Mouse (Mus musculus): Measurements from ENCODE around the gene Gm43951.

The Gm43951 gene

DNA sequence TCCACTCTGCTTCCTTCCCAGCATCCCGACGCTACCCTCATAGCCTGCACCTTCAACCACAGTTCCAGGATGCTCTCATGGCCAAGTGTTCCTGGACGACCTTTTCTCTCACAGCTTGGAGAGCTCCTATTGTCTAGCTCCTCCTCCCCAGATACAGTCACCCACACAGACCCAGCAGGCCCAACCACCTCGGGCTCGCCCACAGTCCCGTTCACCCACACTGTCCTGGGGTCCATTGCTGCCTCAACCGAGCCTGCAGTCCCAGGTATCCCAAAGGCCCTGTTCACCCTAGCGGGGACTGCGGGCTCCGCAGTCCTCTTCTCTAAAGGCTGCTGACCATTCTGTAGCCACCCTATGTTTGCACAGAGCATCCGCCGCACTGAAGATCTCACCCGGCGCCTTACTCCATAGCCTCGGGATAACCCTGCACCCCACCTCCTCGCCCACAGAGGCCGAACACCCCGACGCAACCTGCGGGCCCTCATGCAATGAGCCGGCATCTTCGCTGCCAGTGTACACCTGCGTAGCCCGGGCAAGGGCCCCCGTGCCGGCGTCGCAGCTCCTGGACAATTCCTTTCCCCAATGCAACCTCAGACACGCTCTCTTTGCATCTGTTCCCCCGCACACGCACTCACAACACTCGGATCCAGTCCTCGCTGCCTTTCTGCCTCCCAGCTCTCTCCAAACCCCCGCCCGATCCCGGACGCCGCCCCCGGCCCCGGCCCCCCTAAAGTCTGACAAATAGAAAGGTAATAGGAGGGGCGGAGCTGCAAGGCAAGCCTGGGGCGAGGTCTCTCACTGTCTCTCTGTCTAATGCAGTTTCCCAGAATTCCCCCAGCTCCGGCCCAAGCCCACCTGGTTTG lies at the start of gene Gm43951:
Gene Gm43951, minus strand, starts transcription at position 500 of the 863 bp plus-strand sequence.
- DNase-seq, result peak; percentile 43 to 68

DNA sequence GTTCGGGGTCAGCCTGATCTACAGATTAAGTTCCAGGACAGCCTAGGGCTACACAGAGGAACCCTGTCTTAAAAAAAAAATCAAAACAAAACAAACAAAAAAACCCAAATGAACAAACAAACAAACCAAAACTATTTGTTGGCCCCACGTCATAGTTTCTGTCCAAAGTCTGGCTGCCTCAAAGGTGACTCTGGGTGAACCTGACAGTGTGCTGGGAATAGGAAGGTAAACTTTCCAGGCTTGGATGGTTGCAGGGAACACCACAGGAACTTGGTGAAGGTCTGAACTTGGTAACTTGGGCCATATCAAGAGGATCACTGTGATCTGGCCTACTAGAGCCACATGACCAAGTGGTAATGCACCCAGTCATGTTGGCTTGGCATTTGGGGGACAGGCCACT lies 49.8 kb upstream of the Gm43951 start:
- no peak for DNase-seq

DNA sequence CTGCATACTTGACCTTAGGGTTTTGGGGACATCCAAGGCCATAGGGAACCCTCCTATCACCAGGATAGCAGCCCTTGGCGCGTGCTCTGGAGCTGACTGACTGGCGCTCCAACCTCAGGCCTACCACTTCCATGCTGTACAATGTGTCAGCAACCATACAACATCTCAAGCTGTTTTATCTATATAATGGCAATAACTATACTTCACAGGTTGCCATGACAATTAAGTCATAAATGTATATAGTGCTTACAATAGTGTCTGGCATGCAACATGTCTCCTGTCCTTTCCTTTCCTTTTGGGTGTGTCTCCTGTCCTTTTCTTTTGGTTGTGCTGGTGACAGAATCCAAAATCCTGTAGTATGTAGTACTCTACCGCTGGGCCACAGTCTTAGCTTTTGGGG lies 49.0 kb upstream of the Gm43951 start:
- DNase-seq, result no peak

DNA sequence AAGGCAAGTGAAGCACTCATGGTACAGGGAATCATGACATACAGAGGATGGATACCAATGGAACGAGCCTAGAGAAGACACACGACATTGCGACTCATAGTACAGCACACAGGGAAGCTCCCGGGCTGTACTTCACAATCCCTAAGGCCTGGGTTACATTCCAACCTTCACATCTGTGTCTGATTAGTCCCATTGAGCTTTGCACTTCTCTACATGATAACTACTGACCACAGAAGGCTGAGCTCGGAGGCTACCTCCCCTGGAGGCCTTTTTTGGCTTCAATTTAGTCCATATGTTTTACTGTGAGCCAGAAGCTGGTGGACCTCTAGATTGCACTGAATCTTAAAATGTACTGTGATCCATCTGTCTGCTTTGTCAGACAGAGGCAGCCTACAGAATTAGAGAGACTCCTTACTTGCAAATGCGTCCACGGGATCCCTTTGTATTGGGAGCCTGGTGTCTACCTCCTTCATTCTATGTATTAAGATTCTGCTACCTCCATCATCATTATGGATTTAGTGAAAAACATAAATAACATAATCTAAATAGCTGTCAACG lies 38.6 kb upstream of the Gm43951 start:
- DNase-seq, result no peak

DNA sequence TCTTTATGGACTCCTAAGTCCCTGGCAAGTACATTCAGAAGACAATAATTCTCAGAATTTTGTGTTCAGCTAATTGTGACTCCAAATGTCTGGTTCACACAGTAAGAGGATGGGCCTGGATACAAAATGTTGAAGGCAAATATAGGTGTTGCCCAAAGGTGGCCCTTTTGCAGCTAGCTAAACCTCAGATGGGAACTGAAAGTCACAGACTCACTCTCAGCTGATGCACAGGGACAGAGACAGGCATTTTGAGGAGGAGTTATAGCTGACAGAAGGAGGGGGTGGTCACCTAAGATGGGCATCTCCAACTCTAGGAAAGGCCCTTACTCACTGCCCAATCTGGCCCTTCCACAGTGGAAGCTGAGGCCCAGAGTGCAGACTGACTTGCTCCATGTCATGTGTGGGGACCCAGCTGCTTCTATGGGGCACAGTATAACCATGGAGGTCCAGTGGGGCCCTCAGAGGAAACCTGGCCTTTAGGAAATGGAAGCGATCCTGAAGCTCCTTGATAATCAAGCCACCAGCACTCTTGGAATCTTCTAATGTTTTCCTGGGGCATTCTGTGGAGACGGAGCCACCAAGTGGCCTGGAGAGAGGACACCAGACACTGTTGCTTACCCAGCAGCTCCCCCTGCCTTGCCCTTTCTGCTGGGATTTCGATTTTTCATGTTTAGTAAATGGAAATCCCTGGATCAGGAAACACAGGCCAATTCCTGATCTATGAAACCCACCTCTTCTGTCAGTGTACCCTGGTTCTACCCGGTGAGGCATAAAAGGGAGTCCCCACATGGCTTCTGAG lies 33.6 kb upstream of the Gm43951 start:
- no peak for DNase-seq

DNA sequence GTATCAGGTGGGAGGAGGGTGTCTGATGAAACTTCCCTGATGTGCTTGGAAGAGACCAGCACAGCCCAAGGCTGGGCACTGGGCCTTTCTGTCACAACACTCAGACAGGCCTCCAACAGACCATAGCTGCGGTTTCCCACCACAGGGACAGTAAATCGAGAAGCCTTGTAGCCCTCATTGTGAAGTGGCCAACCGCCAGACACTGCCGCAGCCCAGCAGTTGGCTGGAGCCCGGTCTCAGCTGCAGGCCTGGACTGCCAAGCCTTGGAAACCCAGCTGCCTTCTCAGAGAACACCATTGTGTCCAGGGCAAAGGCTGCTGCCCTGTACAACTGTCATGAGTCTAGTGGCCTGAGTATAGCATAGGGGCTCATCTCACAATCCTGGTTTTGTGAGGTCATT lies 27.4 kb upstream of the Gm43951 start:
- DNase-seq, result no peak

DNA sequence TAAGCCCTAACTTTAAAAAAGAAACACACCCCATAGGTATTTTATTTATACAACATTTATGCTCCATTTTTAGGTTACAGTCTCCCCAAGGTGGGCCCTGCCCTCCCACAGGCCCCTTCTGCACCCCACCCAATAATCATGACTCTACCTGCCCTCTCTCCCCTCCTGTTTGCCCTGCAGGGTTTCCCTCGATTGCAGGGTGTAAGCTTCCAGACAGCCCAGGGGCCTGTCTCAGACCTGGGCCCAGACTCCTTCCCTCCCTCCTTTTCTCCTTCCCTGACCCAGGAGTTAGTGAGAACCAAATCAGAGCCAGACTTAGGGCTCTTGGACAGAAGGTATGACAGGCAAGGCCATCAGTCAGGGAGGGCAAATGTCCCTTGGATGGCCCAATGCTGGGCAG lies 26.4 kb upstream of the Gm43951 start:
- DNase-seq, result no peak

DNA sequence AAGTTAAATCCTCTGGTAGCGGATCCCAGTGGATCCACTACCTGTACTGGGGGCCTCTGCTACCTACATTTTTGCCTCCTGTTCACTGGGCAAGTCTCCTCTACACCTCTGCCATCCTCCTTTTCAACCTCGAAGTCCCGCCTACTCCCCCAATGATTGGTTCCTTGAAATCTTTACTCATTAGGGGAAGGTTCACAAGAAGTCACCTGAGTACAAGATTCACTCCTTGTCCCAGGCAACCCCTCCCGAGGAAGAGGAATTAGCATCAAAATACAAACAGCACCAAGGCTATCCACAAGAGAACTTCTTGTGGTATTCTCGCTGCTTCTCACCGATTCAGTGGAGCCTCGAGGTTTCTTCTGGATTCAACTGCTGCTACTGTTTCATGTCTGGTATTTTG lies 25.4 kb upstream of the Gm43951 start:
- no peak for DNase-seq

DNA sequence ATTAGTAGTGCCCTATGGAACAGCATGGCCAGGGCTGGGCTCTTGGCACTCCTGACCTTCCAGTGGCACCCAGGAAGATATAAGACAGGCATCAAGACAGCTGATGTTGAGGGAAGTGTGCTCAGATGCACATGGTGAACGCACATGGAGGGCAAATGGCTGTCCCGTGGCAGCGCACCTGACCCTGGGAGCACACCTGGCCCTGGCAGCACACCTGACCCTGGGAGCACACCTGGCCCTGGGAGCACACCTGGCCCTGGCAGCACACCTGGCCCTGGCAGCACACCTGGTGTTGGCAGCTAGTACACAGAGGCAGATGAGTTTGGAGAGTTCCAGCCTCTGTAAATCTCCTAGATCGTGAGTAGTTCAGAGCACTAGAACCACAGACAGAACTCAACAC lies 21.9 kb upstream of the Gm43951 start:
- DNase-seq, result no peak

DNA sequence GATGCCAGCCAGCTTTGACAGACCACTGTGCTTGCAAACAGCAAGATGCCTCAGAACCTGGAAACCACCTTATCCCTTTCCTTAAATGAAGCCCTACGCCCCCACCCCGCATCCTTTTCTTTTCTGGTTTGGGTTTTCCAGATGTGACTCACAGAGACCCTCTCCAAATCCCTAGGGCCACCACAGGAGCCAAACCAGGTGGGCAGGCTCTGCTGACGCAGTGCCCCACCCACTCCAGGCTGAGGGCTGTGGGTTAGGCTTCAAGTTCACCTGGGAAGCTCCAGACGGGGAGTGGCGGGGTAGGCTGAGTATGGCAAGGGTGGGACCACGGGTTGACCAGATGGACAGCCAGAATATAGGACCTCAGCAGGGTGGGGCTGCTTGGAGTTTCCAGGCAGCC lies 20.3 kb upstream of the Gm43951 start:
- DNase-seq, result no peak

DNA sequence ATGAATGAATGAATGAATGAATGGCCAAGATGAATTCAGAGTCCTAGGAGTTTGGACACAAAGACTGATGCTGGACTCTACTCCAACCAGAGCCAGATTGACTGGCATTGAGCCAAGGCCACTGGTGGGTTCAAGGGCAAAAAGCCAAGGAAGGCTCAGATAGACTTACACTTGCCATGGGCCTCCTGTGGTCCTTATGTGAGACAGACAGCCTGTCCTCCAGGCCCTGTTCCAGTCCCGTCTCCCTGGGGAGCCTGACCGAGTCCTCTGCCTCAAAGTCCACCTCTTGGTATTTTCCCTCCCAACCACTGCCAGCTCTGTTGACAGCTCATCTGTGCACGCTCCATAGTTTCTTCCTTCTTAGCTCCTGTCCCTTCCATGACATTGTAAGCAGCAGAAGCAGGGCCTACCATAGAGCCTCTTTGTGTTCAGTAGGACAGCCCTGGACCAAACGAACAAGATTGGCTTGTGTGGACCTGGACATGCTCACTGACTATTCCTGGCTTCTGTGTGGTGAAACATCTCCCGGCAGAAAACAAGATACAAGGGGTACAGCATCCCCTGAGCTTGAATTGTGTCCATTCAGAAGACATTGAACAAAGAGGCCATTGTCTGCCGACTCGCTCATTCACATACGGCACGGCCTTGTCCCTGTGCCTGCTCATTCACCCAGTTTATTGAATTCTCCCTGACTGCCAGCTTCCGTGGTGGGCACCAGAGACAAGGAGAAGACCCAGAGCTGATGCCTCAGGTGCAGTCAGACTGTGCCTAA lies 19.6 kb upstream of the Gm43951 start:
- peak in 1 of 2 experiments; percentile 14 for DNase-seq

DNA sequence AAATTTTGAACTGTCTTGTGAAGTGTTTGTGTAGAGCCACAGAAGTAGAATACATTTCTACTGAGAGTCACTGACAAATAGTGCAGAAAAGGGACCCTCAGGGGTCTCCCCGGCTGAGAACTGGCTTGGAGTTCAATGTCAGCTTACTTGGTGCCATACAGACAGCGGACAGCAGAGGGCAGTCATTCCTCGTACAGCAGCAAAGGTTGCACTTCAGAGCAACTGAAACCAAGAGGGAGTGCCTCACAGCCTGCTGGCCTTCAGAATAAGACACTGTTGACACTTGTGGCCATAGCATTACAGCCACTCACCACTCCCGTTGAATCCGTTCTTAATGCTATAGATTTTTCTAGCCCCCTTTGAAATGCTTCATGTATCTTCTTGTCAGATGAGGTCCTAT lies 18.2 kb upstream of the Gm43951 start:
- DNase-seq, result peak; percentile 88

DNA sequence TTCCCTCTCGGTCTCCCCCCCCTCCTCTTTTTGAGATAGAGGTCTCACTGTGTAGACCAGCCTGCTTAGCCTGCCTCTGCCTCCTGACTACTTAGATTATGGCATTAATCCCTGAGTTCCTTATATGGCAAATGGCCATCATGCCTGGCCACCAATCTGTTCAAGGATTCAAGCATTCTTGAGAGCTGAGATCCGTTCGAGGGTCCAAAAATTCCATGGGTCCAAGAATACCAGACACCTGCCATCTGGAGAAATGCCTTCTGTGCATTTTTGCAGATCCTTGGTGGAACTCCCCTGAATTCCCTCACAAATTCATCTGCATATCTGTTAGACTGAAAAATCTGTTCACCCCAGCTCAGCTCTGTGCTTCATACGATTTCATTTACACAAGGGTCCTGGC lies 16.8 kb upstream of the Gm43951 start:
- no peak for DNase-seq

DNA sequence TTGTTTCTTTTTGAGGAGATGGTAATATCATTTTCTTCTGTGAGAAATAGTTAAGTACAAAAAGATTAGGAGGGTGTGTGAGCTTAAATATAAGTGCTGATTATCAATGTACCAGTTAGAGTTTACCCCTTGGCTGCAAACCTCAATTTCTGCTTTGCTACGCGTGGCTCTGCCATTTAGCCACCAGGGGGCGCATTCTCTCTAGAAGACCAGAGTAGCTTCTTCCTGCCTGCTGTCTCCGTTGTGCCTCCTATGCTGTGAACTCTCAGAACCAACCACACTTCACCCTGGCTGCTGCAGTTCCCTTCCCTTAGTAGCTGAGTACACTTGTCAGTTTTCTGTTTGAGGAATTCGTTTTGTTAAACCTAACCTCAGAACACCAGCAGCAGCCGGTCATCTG lies 14.6 kb upstream of the Gm43951 start:
- peak; percentile 81 to 83 for DNase-seq

DNA sequence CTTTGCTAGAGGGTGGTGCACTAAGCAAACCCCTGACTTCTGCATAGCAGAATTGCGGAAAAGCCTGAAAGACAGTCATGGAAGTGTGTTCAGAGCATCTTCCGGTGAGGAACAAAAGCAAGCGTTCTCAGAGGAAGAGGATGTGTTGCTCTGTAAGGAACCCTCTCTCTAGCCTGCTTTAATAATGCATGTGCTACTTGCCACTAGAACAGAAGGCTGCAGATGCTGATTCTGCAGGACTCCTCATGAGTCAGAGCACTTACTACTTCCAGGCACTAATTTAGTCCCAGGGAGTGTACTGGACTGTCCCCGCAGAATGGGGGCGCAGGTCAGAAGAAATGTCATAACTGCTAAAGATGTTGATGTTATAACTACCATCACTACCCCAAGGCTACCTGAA lies 10.5 kb upstream of the Gm43951 start:
- DNase-seq, result no peak

DNA sequence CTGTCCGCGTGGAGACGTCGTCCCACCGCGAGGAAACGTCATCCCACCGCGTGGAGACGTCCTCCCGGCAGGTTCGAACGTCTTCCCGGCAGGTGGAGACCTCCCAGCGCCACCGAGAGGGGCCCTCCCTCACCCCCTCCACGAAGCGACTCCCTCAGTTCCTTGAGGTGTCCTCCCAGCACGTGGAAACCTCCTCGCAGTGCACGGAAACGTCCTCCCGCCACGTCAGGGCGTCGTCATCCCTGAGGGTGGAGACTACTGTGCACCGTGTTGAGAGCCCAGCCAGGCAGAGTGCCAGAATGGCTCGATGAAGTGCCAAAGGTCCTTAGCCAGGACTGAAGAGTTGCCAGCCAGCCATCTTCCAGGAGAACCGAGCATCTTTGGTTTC lies 8.8 kb upstream of the Gm43951 start, which contains the start of gene Med31:
Gene Med31, minus strand, starts transcription at position 183 of the 388 bp plus-strand sequence.
- DNase-seq, result peak; percentile 79 to 86

DNA sequence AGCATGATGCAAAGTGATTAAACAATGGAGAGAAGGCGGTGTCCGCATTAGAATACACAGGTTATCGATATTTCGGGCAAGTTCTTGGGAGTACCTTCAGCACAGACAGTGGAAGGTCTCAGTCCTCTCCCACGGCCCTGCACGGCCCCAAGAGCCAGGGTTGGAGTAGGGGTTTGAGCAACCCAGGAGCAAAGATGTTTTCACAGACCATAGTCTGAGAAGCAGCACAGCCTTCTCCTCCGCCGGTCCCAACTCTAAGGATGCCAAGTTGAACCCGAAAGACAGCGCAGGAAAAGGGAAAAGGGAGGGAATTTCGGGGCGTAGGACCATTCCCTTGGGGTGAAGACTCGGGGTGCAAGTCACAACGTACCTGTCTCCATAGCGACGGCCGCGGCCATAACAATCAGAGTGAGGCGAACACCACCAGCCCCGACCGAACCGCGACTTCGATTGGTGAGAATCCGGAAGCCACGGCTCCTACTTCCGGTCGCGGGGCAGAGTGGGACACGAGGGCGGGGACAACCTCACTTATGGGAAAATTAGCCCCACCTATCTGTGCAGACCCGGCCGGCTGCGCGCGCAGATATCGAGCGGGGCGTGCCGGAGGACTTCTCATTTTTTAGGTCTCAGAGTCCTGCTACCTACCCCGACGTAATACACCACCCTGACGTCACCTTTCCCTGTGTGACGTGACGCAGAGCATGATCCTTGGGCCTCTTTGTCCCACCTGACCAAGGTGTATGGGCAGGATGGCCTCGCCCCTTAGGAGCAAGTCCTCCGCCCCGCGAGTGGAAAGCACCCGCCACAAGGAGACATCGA lies 8.2 kb upstream of the Gm43951 start:
- peak; percentile 97 to 98 for DNase-seq

DNA sequence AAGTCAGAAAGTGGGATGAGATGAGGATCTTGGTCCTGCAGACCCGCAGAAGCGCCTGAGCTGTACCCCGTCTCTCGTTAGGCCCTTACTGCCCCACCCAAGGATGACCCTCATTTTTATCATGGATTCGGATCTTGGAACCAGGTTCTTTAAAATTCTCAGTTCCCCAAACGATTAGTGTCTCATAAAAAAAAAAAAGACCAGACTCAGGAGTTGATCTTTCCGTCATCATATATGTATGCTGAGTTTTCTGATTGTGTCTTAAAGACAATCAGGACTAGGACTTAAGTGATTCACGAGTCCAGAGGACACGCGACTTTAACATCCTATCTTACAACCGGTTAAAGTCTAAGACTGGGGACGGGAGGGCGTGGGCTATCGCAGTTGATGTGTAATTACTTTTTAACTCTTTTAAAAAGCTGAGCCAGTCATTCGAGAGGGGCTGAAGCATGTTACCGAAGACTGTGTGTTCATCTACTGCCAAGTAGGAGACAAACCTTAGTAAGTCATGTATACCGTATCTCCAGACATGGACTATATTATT lies 1.3 kb upstream of the Gm43951 start:
- no peak for DNase-seq

DNA sequence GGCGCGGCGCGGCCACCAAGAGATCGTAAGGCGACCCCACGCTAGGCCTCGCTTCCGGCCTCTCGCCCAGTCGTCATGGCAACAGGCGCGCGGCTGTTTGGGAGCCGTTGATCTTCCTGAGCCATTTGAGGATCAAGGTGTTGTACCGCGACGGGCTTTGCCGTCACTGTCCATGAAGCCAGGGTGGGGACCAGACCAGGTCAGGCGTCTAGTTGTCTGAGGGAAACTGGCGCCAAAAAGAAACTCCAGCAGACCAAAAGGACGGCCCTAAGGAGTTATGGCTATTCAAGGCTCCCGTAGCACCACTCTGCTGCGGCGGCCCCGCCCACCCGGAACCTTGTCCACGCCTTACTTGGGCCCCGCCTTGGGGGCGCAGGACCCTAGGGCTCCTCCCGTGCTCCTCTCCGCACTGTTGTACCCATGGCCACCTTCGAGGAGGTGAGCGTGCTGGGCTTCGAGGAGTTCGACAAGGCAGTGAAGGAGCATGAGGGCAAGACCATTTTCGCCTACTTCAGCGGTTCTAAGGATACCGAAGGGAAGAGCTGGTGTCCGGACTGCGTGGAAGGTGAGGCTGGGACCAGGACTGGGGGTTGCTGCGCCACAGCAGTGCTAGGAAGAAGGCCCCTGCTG lies 679 bp upstream of the Gm43951 start, which contains the start of the genes 4933427D14Rik and Txndc17:
Gene 4933427D14Rik, minus strand, starts transcription at position 256 of the 630 bp plus-strand sequence.
Gene Txndc17, plus strand, starts transcription at position 344 of the 630 bp plus-strand sequence.
- peak; percentile 93 to 95 for DNase-seq

DNA sequence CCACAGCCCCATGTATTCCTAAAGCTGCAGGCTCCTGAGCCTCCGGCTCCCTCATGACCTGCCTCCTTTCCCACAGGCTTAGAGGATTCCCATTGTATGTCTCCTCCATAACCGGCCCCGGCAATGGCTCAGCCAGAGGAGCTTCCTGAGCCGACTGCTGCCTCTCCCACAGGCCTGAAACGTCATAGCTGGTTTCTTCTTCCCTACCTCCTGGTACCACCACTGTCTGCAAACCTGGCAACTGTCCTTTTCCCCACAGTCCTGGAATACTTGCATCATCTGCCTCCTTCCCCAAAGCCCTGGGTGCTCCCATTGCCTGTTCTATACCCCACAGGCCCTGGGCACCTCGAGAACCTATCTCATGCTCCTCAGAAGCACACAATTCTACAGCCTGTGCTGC lies 1.4 kb downstream of the Gm43951 start:
- no peak for DNase-seq

DNA sequence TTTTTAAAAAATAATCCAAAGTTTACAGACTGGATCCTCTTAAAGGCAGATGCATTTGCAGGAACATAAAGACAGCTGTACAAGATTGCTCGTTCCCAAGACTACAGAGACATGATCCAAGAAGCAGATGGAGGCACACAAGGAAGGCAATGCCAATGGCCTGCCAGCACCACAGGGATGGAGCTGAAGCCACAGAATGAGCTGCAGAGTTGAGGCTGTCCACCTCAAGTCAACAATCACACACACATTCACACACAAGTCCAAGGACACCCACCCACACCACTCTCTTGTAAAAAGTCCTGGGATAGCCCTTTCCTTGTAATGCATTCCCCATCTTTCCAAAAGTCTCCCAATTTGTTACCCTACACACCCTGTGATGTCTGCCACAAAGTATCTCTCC lies 3.2 kb downstream of the Gm43951 start:
- DNase-seq, result no peak

Measured in kidney, postnatal 4 days (tissue).